Mouse (Mus musculus): Measurements from ENCODE around the gene Ceacam16.

Gene Ceacam16

GRCm38 (mm10) chr7:19861199-19861598 is at the start of gene Ceacam16:
Gene Ceacam16 (minus strand): TSS chr7:19861299.
- DNase-seq (ENCODE audit: low spot score): no peak

DNA sequence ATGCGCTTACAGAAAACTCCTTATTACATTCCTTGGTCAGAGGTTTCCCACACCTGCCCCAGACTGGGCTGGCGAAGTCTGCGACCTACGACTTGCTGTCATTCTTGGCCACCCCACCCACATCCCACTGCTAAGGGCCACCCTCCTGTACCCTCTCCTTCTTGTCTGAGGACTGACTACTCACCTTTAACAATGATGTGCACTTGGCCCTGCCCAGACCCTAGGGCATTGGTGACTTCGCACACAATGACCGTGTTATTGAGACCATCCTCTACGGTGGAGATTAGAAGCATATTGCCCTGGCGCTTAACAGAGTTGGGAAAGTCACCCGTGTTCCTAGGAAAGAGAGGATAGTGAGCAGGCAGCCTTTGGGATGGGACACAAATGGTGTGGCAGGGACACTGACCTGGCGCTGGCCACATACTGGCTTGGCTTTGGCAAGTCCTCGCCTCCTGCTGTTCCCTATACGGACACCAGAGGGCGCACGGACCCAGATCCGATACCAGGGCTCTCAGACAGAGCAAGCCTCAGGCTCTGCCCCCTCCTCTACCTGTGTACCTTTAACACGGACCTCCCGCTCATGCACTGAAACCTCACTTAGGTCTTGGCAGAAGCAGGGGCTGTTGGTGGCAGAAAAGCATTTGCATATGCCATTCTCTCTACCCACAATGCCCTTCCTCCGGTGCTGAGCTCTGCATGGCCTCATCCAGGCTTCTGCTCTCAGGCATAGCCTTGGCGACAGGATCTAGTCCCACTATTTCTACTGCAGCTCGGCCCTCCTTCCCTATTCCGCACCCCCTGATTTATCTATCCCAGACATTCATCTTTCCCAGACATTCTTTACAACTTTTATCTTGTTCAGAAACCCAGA is 49.6 kb upstream of the Ceacam16 start:
- DNase-seq (ENCODE audit: low spot score): no peak

GRCm38 (mm10) chr7:19889881-19890280 is 28.8 kb upstream of the Ceacam16 start:
- DNase-seq (ENCODE audit: low spot score): no peak

DNA sequence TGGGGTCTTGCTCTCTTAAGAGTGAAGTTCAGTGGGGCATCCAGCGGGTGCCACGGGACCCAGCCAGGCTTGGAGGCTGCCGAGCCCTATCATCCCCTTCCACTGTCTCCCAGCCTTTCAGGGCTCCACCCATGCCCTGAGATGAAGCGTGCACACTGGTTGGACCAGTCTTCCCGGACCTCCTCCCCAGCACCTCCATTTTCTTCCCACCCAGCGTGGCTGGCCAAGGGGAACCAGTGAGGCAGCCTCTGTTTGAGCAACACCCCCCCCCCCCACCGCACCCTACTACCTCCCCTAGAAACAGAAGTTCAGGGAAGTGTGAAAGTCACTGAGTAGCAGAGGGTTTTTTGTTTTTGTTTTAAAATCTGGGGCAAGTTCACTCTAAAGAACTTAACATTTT is 26.8 kb upstream of the Ceacam16 start, which contains the start of gene Ceacam19:
Gene Ceacam19 (minus strand): TSS at position 117 of the 400 bp plus-strand sequence.
- no peak for DNase-seq (ENCODE audit: low spot score)

GRCm38 (mm10) chr7:19880754-19881153 is 19.7 kb upstream of the Ceacam16 start:
- no peak for DNase-seq (ENCODE audit: low spot score)

- DNase-seq (ENCODE audit: low spot score): peak; percentile 30
Measured at GRCm38 (mm10) chr7:19876781-19877425, 15.8 kb upstream of the Ceacam16 start.

DNA sequence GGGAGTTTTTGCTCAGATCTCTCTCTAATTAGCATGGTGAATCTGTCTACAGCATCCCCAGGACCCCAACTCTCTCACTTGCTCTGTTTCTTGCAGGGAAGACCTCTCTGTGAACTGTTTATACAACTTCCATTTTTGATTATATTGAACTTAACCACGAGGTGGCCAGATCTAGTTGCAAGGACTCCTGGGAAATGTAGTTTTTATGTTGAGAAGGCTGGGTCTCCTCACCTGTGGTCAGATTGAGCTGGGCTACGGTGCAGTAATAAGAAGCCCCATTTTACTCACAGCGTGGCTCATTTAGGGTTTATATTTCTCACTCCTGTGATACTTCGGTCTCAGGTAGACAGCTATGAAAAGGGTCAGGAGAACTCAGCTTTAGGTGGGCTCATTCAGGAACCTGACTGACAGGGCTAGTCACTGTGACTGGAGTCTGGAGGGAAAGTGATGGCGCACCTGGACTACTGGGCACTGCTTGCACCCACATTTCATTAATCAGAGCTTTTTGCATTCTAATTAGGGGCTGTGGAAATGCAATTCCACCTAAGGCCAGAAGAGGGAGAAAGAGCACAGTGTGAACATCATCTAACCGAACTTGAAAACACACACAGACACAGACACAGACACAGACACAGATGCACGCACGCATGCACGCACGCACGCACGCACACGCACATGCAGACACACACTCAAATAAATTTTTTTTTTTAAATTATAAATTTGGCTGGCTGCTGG is 15.0 kb upstream of the Ceacam16 start:
- DNase-seq (ENCODE audit: low spot score): no peak

DNA sequence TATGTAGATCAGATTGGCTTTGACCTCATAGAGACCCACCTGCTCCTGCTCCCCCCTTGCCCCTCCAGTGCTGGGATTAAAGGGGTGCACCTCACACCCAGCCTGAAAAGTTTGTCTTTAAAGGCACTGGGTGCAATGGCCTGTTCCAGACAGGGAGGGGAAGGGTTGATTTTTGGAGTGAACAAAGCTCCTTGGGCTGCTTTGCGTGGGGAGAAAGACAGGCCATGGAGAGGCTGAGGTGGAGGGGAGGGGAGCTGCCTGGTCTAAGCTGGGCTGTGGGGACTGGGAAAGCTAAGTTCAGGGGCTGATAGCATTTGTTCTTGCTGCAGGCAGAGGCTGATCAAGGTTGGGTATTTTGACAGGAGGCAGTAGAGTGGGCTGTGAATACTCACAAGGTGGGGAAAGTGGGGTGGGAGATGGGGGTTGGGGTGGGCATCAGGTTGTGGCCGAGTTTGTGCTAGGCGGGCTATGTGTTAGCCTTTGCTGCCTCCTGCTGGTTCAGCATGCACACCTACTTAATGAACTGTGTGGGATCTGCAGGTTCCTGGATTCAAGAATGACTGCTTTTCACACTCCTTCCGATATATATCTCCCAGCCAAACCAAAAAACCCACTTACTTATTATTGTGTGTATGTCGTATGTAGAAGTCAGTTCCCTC is 11.0 kb upstream of the Ceacam16 start:
- DNase-seq (ENCODE audit: low spot score): no peak

DNA sequence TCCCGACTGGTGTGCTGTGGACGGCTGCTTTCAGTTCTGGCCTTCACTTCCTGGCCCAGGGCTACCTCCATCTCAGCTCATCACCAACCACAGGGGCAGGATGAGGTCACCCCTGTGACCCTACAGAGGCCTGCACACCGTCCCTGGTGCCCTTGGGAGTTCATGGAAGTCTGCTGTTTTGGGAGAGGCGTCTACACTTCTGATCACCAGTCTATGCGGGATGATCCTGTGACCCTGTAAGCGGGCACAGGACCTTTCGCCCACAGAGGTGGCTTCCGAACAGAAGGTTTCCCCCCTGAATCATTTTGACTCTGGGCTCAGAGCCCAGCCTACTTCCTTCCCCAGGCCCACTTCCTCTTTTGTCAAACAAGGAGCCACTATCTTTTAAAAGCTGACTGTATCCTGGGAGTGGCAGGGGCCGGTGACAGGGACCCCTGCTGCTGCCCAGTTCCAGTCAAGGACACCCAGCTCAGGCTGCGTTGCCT is 10.1 kb upstream of the Ceacam16 start:
- no peak for DNase-seq (ENCODE audit: low spot score)

DNA sequence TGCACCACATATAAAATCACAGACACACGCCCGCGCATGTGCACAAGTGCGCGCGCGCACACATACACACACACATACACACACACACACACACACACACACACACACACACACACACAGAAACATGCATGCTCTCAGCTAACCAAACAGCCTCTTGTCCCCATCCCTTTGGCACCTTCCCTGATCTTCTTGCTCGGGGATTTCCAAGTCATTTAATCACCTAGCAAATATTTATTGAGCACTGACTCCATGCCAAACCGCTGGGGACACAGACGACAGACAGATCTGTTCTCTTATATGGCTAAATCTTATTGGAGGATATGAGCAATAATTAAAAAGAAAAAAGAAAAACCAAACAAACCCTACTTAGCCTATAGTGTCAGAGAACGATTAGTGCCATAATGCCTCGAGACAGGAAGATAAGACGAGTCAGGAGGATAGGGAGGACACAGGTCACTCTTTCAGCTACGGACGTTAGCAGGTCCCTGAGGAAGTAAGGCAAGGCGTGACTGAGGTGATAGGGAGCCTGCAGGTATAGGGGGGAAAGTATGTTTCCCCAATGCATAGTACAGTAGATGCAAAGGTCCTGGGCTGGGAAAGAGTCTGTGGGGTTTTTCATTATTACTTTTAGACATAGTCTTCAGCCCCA is 6.8 kb upstream of the Ceacam16 start:
- no peak for DNase-seq (ENCODE audit: low spot score)

DNA sequence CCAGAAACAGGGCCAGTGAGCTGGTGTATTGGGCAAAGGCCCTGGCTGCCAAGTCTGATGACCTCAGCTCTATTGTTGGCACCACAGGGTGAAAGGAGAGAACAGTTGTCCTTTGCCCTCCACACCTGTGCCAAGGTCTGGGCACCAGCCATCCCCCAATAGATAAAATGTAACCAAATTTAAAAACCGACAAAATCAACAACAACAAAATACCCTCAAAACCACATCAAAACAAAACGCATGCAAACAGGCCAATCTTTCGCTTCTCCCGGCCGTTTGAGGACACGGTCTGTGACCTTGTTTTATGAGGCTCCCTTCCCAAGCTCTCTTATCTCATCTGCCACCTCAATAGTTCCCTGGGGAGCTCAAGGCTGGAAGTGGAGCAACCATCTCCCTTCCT is 5.4 kb upstream of the Ceacam16 start:
- DNase-seq (ENCODE audit: low spot score): no peak

DNA sequence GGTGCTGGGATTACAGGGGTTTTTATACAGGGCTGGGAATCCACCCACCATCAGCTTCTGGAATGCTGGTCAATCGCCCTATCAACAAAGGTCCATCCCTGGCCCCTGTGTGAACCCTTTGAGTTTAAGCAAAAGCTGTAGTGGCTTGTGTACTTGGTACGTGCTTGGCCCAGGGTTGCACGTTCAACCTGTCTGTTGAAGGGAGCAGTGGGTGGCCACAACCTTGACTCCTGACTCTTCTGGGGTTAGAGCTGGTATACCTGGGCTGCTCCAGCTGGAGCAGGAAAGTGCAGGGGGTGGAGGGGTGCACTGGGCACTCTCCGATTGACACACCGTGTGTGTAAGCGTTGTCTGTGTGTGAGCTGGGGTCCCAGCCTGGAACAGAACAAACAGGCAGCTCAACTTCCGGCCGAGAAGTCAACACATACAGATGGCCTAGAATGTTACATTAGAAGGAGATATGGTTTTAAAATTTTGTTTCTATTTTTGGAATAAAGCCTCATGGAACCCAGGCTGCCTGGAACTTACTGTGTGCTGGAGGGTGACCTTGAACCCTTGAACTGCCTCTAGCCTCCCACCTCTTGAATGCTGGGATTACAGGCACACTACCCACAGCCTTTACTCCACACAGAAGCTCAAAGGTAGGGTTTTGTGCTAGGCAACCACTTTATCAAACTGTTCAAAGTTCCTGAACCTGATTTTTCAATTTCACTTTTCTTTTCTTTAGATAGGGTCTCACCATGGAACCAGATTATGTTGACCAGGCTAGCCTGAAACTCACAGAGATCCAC is 4.3 kb upstream of the Ceacam16 start:
- DNase-seq (ENCODE audit: low spot score): no peak

GRCm38 (mm10) chr7:19864241-19864640 is 3.1 kb upstream of the Ceacam16 start:
- no peak for DNase-seq (ENCODE audit: low spot score)

- no peak for DNase-seq (ENCODE audit: low spot score)
Measured at GRCm38 (mm10) chr7:19859740-19860139, 1.4 kb downstream of the Ceacam16 start.

DNA sequence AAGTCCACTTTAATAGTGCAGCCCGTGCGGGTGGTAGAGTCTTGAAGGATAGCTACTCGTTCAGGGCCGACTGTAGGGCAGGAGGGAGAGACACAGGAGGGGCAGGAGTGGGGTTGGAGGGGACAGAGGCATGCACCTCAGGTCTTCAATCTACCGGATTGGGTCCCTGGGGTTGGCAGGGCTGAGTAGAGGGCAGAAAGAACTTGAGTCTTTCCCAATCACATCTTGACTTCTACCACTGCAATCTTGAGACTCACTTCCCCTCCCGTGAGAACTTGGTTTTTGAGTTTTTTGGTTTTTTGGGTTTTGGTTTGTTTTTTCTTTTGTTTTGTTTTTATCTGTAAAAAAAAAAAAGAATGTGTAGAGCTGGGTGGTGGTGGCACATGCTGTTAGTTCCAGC is 4.8 kb downstream of the Ceacam16 start:
- DNase-seq (ENCODE audit: low spot score): no peak

DNA sequence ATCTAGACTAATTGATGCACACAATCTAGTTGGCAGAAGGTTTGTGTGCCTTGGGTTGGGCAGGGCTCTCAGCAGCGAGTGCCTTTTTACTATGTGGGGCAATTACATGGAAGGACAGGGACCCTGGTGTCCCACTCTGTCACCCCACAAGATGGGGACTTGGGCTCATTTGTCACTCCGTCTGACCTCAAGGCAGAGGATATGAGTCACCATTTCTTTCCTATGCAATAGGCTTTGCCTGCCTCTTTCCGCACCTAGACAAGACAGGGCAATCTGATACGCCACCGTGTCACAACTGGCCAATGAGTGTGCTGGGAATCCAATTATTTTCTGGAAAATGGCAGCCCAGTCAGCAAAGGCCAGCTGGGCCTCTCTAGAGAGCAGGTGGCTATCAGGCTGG is 5.4 kb downstream of the Ceacam16 start:
- DNase-seq (ENCODE audit: low spot score): no peak

DNA sequence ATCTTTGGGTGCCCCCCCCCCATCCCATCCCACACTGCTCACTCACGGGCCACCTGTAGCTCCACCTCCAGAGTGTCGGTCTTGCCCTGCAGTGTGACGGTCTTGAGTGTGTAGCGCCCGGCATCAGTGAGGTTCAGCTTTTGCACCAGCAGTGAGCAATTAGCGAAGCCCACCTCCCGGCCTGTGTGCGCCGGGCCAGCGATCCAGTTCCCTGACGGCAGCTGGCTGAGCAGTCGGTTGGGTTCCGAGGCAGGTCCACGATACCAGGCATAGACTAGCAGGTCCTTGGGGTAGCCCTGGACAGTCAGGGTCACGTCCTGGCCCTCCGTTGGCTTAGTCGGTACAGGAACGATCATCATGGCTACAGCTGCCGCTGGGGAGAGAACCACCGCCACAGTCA is 7.6 kb downstream of the Ceacam16 start:
- no peak for DNase-seq (ENCODE audit: low spot score)

DNA sequence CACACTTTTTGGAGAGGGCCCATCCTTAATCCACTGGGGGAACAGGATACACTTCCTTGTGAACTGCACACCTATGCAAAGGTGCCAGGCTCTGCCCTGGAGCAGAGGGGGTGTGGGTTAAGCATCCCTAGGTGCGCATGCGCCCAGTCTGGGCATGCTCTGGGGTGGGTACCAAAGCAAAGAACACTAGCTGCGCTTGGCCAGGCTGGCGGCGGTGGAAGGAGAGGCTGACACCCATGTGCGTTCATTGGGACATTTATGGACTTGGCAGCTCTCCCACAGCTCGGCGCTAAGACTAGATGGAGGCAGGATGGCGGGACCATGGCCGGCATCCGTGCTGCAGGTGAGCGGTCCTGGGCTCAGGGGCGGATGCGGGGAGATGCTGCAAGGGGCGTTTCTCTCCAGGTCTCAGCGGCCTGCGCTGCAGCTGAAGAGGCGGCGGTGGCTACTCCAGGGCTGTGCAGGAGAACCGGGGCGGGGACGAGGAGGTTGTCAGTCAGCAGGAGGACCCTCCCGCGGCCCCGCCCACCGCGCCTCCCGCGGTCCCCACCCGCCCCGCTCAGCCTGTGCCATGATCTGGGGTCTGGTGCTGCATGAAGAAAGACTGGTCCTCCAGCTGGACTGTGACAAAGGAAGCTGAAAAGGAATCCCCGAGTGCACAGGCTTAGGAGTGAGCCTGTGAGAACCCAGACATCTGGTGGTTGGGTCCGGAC is 9.1 kb downstream of the Ceacam16 start, which contains the start of gene Gm19345:
Gene Gm19345 (plus strand): TSS at position 146 of the 713 bp plus-strand sequence.
- DNase-seq (ENCODE audit: low spot score): no peak

DNA sequence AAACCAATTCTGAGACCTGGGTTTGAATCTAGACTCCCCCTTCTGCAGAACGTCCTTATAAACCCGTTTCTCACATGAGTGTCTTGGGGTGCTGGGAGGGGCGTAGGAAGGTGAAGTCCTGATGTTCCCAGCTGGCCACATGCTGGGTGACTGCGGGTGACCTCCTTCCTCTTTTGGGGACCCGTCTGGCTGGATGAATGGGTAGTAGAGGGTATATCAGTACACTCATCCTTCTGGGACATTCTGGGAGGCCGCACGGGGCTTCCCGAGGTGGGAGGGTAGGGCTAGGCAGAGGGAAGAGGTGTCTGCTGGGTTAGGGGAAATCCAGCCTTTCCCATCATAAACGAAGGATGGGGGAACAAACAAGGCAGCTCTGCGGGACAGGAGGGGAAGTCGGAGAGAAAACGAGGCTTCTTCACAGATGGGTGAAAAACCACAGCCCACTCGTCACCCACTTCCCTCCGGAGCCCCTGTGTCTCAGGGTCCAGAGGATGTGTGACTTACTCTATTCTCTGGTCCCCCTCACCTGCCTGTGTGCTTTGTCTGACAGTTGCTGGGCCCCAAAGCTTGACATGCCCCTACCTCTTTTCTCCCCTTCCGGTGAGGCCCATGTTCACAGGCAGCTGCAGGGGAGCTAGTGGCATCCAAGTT is 16.5 kb downstream of the Ceacam16 start:
- DNase-seq (ENCODE audit: low spot score): no peak

Measured in spleen, adult 12 weeks (tissue).